Mouse (Mus musculus): Measurements from ENCODE around the gene Olfr401.
"Not testable (repeated sequence)": the region's sequence is repeated elsewhere in the genome, so short reads cannot be mapped to it uniquely, and the experiment has no call there.

The Olfr401 gene

DNA sequence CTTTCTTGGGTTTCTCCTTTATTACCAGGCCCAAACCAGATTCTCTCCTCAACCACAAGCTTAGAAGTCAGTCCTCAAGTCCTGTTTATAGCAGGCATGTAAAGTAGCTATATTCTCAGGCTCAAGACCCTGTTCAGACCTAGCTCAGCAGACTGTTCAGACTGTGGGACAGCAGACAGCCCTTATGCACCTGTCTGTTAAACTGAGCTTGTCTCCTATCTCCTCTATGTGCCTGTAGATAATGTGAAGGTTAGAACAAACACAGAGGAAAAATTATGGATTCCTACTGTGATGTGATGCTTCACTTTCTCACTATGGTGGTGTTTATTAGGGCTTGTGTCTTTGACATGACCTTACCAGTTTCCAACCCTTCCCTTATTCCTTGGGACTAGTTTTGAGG, at the start of gene Olfr401:
TSS of gene Olfr401 (plus strand) at position 301 of the 400 bp plus-strand sequence.
- DNase-seq (ENCODE audit: low read depth, low spot score): no peak

GRCm38 (mm10) chr11:74069655-74070054, 43.9 kb upstream of the Olfr401 start, which contains the start of gene Zfp616:
TSS of gene Zfp616 (plus strand) at chr11:74069955.
- DNase-seq (ENCODE audit: low read depth, low spot score): no peak

- no peak for DNase-seq (ENCODE audit: low read depth, low spot score)
These were observed 12.8 kb upstream of the Olfr401 start for GRCm38 (mm10) chr11:74100724-74101123.

DNA sequence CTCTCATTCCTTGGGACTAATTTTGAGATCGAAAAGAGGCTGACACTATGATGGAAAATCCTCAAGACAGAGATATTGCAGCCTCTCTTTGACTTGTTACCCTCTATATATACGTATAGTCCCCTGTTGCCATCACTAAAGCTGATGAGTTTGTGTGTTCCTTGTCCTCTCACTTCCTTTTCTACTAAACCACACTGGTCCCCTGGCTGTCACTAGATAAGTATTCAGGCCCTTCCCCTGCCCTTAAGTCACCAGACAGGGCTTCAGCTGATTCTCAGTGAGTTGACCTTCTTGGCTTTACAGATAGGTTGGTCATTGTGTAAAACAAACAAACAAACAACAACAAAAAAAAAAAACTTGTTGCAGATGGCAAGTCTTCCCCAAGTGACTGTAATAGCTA, 12.0 kb upstream of the Olfr401 start:
- DNase-seq (ENCODE audit: low read depth, low spot score): no peak

DNA sequence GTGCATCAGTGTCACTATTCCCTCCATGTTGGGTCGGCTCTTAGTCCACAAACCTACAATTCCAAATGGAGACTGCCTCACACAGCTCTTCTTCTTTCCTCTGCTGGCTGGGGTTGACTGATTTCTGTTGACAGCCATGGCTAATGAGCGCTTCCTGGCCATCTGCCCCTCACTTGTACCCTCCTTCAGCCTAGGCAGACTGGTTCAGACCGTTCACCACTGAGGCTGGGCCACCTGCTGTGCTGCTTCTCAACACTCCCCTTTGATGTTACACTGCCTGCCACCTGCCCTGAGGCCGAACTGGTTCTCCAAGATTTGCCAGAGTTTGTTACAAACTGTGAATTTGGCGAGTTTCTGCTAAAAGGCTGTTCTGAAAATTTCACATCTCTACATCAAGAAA, 8.4 kb upstream of the Olfr401 start:
- no peak for DNase-seq (ENCODE audit: low read depth, low spot score)

GRCm38 (mm10) chr11:74140001-74140400, 26.5 kb downstream of the Olfr401 start:
- DNase-seq (ENCODE audit: low read depth, low spot score): not testable (repeated sequence)

- no peak for DNase-seq (ENCODE audit: low read depth, low spot score)
These were observed 32.4 kb downstream of the Olfr401 start for GRCm38 (mm10) chr11:74145866-74146265.

DNA sequence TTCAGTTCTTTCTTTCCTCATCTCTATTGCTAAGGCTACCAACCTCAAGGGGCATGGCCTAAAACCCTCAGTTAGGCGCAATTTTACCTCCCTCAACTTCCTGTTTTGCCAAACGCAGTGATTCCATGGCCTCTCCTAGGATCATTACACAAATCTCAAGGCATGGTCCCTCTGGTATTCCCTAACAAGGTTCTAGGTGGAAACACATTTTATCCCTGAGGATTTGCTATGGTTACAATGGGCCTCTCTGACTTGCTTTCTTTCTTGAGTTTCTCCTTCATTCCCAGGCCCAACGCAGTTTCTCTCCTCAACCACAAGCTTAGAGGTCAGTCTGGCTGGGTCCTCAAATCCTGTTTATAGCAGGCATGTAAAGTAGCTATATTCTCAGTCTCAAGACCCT, 39.7 kb downstream of the Olfr401 start, which contains the start of gene Olfr402:
TSS of gene Olfr402 (plus strand) at position 301 of the 400 bp plus-strand sequence.
- DNase-seq (ENCODE audit: low read depth, low spot score): no peak

DNA sequence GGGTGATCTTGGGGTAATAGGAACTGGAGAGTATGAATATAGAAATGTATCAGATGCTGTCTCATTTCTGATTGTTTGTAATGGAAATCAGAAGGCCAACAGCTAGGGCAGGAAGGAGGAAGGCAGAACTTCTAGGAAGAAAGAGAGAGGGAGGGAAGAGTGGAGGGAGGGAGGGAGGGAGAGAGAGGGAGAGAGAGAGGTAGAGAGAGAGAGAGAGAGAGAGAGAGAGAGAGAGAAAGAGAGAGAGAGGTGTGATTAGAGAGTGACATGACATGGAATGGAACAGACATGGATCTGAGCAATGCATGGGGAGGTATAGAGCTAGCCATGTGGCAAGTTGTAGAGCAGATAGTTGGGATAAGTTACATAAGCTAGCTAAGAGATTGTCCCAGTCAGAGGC, 55.3 kb downstream of the Olfr401 start:
- DNase-seq (ENCODE audit: low read depth, low spot score): no peak
